Mouse (Mus musculus): Measurements from ENCODE around the gene Mxd1.

Mxd1 gene

GRCm38 (mm10) chr6:86668580-86669239 lies at the start of gene Mxd1:
Mxd1 (minus strand) TSS chr6:86669161.
- DNase-seq (ENCODE audit: low spot score) = no peak

- DNase-seq (ENCODE audit: low spot score) = no peak
These were observed 39.3 kb upstream of the Mxd1 start for GRCm38 (mm10) chr6:86708072-86708774.

- no peak for DNase-seq (ENCODE audit: low spot score)
These were observed 33.6 kb upstream of the Mxd1 start for GRCm38 (mm10) chr6:86702577-86702976.

- DNase-seq (ENCODE audit: low spot score) = no peak
These were observed 28.9 kb upstream of the Mxd1 start for GRCm38 (mm10) chr6:86697903-86698302.

- DNase-seq (ENCODE audit: low spot score) = no peak
These were observed 27.3 kb upstream of the Mxd1 start for GRCm38 (mm10) chr6:86696213-86696612.

- peak; percentile 49 for DNase-seq (ENCODE audit: low spot score)
These were observed 25.5 kb upstream of the Mxd1 start for GRCm38 (mm10) chr6:86694465-86694864.

- no peak for DNase-seq (ENCODE audit: low spot score)
These were observed 20.7 kb upstream of the Mxd1 start for GRCm38 (mm10) chr6:86689671-86690070.

GRCm38 (mm10) chr6:86686971-86687370 lies 18.0 kb upstream of the Mxd1 start:
- DNase-seq (ENCODE audit: low spot score) = no peak

GRCm38 (mm10) chr6:86684655-86685011 lies 15.7 kb upstream of the Mxd1 start:
- no peak for DNase-seq (ENCODE audit: low spot score)

GRCm38 (mm10) chr6:86683872-86684654 lies 15.1 kb upstream of the Mxd1 start, which contains the start of gene Snrnp27:
Snrnp27 (minus strand) TSS chr6:86684522.
- DNase-seq (ENCODE audit: low spot score) = peak; percentile 90

- DNase-seq (ENCODE audit: low spot score) = no peak
These were observed 12.3 kb upstream of the Mxd1 start for GRCm38 (mm10) chr6:86681289-86681688.

- DNase-seq (ENCODE audit: low spot score) = no peak
These were observed 9.4 kb upstream of the Mxd1 start for GRCm38 (mm10) chr6:86678341-86678740.

- DNase-seq (ENCODE audit: low spot score) = peak; percentile 88
These were observed 1.9 kb upstream of the Mxd1 start for GRCm38 (mm10) chr6:86670873-86671272.

- peak; percentile 100 for DNase-seq (ENCODE audit: low spot score)
These were observed 323 bp upstream of the Mxd1 start for GRCm38 (mm10) chr6:86669240-86669727.

- no peak for DNase-seq (ENCODE audit: low spot score)
These were observed 1.9 kb downstream of the Mxd1 start for GRCm38 (mm10) chr6:86667061-86667460.

GRCm38 (mm10) chr6:86665560-86666307 lies 3.2 kb downstream of the Mxd1 start:
- no peak for DNase-seq (ENCODE audit: low spot score)

GRCm38 (mm10) chr6:86665076-86665475 lies 3.9 kb downstream of the Mxd1 start:
- no peak for DNase-seq (ENCODE audit: low spot score)

GRCm38 (mm10) chr6:86660161-86660877 lies 8.6 kb downstream of the Mxd1 start:
- no peak for DNase-seq (ENCODE audit: low spot score)

GRCm38 (mm10) chr6:86658501-86658900 lies 10.5 kb downstream of the Mxd1 start:
- no peak for DNase-seq (ENCODE audit: low spot score)

GRCm38 (mm10) chr6:86654270-86654916 lies 14.6 kb downstream of the Mxd1 start:
- no peak for DNase-seq (ENCODE audit: low spot score)

- DNase-seq (ENCODE audit: low spot score) = peak; percentile 71
These were observed 15.9 kb downstream of the Mxd1 start for GRCm38 (mm10) chr6:86653026-86653425.
